Mouse (Mus musculus) right cerebral cortex, postnatal 25 days (tissue): Measurements from ENCODE around the gene Naa80.

Source experiments
- DNase-seq: peaks from one replicate; pipeline ENCODE4 v3.0.0; 2022

Naa80 gene

GRCm38 (mm10) chr9:107578587-107578986 lies at the start of gene Naa80:
Naa80 (plus strand) TSS chr9:107578887.
- DNase-seq, result no peak

- peak; percentile 94 for DNase-seq
These were observed 44.8 kb upstream of the Naa80 start, which contains the start of gene Tmem115 for GRCm38 (mm10) chr9:107533791-107534407. Tmem115 (plus strand) TSS chr9:107533945.

GRCm38 (mm10) chr9:107534408-107535202 lies 44.1 kb upstream of the Naa80 start:
- no peak for DNase-seq

- no peak for DNase-seq
These were observed 40.5 kb upstream of the Naa80 start for GRCm38 (mm10) chr9:107538231-107538630.

DNA sequence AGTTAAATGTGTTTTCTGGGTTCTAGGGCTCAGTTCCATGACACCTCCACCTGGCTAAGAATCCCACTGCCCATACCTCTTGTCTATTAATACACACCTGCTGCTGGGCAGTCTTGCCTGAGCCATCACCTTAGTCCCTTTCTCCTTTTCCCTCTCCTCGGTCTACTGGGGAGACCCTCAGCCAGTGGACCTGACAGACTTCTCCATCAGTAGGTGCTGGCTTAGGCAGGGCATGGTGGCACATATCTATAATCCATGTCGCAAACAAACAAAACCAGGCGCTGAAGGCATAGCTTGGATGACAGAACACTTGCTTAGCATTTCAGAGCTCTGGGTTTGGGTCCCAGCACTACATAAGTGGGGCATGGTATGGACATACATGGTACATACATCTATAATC lies 40.0 kb upstream of the Naa80 start:
- DNase-seq, result no peak

DNA sequence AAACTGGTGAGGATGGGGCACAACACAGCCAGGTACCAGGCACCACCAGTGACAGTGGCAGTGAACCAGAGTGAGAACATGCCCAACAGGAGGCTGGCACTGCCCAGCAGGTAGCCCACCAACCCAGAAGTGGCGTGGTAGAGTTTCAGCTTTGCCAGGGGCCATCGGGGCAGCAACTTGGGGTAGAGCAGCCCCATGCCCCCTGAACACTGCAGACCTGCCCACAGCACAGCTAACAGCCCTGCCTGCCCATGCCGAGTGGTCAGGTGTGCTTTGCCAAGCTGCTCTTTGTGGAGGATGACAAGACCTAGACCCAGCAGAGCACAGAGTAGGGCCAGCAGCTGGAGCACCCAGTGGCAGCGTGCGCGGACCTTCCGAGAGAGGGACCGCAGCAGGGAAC lies 38.7 kb upstream of the Naa80 start:
- DNase-seq, result no peak

GRCm38 (mm10) chr9:107540420-107540819 lies 38.3 kb upstream of the Naa80 start:
- DNase-seq, result no peak

- DNase-seq, result no peak
These were observed 37.7 kb upstream of the Naa80 start for GRCm38 (mm10) chr9:107541005-107541404.

- peak; percentile 96 for DNase-seq
These were observed 37.0 kb upstream of the Naa80 start, which contains the start of the genes Cyb561d2 and Nprl2 for GRCm38 (mm10) chr9:107541474-107542351. Cyb561d2 (minus strand) TSS chr9:107542193. Nprl2 (plus strand) TSS chr9:107542226.

GRCm38 (mm10) chr9:107542352-107542686 lies 36.4 kb upstream of the Naa80 start:
- no peak for DNase-seq

- DNase-seq, result no peak
These were observed 36.0 kb upstream of the Naa80 start for GRCm38 (mm10) chr9:107542721-107543120.

GRCm38 (mm10) chr9:107543299-107543698 lies 35.4 kb upstream of the Naa80 start:
- no peak for DNase-seq

- no peak for DNase-seq
These were observed 34.4 kb upstream of the Naa80 start for GRCm38 (mm10) chr9:107544196-107544700.

DNA sequence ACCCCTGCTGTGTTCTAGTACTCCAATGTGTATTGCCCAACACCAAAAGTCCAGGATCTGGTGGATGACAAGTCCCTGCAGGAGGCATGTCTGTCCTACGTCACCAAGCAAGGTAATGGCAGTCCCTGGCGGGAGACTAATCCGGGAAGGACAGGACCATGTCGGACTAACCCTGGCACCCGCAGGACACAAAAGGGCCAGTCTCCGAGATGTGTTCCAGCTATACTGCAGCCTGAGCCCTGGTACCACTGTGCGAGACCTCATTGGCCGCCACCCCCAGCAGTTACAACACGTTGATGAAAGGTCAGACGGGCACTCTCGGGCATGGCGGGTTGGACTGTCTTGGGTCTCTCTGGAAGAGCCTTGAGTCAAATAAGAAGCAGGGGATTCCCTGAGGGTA lies 34.0 kb upstream of the Naa80 start:
- DNase-seq, result no peak

- no peak for DNase-seq
These were observed 33.5 kb upstream of the Naa80 start for GRCm38 (mm10) chr9:107545199-107545598.

- no peak for DNase-seq
These were observed 33.1 kb upstream of the Naa80 start for GRCm38 (mm10) chr9:107545602-107546001.

- DNase-seq, result peak; percentile 85
These were observed 31.7 kb upstream of the Naa80 start, which contains the start of gene Zmynd10 for GRCm38 (mm10) chr9:107547026-107547425. Zmynd10 (plus strand) TSS chr9:107547298.

DNA sequence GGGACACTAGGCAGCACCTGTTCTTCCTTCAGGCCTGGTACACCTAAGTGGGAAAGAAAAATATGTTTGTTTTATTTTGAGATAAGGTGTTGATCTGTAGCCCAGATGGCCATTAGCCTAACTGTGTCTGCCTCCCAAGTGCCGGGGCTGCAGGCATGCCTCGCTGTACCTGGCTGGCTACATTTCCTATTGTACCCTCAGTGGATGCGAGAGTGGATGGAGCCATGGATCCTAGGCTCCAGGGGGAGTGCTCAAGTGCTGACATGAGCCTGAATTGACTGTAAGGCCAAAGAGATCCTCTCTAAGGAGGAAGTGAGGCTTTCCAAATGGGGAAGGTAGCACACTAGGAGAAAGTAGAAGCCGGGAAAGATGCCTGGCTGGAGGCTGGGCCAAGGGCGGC lies 30.7 kb upstream of the Naa80 start:
- no peak for DNase-seq

- DNase-seq, result no peak
These were observed 29.9 kb upstream of the Naa80 start for GRCm38 (mm10) chr9:107548820-107549219.

DNA sequence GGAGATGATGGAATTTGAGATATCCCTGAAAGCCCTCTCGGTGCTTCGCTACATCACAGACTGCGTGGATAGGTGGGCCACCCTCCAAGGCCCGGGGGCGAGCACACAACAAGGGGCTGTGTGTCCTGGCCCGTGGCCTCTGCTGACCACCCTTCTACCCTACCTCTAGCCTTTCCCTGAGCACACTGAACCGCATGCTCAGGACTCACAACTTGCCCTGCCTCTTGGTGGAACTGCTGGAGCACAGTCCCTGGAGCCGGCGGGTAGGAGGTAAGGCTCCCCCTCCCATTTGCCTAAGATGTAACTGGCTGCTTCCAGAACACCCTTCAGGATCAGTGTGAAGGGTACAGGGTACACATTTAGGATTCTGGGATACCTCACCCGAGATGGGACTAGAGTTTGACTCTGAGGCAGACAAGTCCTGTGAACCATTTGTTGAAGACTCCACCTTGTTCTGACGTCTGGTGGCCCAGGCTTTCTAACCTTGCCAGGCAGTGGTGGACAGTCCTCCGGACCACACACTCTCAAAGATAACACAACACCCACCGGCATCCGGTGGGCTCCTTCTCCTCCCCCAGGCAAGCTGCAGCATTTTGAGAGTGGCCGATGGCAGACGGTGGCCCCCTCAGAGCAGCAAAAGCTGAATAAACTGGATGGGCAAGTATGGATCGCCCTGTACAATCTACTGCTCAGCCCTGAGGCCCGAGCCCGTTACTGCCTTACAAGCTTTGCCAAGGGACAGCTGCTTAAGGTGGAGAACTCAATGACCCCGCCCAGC lies 29.2 kb upstream of the Naa80 start:
- no peak for DNase-seq

DNA sequence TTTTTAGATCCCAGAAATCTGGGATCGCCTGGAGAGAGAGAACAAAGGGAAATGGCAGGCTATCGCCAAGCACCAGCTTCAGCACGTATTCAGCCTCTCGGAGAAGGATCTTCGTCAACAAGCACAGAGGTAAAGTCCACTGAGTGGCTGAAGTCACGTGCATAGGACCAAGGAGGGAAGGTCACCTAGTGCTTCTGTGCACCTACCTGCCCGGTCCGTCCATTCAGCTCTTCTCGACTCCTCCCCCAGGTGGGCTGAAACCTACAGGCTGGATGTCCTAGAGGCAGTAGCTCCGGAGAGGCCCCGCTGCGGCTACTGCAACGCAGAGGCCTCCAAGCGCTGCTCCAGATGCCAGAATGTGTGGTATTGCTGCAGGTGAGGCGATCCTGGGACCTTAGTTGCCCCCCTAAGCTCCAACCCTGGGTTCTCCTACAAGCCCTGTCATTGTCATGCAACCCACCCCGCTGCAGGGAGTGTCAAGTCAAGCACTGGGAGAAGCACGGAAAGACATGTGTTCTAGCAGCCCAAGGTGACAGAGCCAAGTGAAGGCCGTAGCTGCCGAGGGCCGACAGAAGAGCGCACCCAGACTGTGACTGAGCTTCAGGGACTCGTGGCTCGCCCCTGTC lies 28.1 kb upstream of the Naa80 start:
- DNase-seq, result no peak
